Mouse (Mus musculus) heart, postnatal 0 days (tissue): ENCODE results near the gene Jak1.

Experiments
- CTCF ChIP-seq: IDR thresholded peaks from 2 replicates; pipeline ENCODE4 v1.5.1; 2016; ENCODE audit warnings: antibody characterized with exemption, control low read depth, low read depth
- EP300 ChIP-seq: IDR thresholded peaks from 2 replicates; pipeline ENCODE4 v1.6.1; 2016; ENCODE audit warnings: antibody characterized with exemption, low read depth

GRCm38 (mm10) chr4:101227398-101227797 lies 37.7 kb downstream of the Jak1 start:
- TF ChIP-seq CTCF (no peak), EP300 (no peak)
